Mouse (Mus musculus): ENCODE results near the gene Ncbp3.

The Ncbp3 gene

DNA sequence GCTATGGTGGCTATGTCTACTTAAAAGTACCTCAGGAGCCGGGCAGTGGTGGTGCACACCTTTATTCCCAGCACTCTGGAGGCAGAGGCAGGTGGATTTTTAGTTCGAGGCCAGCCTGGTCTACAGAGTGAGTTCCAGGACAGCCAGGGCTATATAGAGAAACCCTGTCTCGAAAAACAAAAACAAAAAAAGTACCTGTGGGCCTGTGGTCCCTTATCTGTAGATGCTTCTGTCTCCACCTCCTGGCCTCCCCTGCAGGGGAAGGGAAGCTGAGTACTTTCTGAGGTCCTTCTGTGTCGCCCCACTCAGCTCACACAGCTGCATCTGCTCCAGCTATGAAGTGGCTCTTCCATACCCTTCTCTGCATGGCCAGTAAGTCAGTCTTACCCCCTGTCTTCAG is 42.7 kb downstream of the Ncbp3 start, which contains the start of gene Itgae:
Gene Itgae (plus strand): TSS at position 301 of the 400 bp plus-strand sequence.
- DNase-seq: no peak

DNA sequence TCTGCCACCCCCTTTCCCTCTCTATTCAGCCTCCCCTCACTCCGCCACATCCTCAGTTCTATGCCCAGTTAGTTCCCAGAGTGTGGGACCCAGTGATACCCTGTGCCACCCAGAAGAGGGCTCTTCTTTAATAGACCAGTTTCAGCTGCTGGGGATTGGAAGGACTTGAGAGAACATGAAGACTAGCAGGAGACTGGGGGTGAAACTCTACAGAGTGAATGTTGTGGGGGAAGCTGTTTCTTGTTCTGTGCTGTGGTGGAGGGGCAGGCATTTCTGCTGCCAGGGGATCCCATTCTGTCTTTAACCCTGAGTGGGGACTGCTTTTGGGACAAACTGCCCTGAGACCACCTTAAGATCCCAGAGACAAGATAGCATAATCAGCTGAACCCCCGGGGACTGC is 43.2 kb downstream of the Ncbp3 start:
- DNase-seq: no peak

DNA sequence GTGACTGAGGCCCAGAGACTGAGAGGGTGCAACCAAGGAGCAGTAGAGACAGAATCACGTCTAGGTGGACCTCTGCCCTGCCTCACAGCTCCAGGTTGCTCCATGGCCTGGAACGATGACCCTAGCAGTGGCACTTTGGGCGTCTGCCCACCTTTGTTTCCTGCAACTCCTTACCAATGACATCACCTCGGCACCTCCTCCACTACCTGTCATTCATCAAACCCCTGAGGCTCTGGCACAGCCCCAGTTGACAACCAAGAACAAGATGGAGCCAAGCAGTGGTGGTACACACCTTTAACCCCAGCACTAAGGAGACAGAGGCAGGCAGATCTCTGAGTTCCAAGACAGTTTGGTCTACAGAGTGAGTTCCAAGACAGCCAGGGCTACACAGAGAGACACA is 44.5 kb downstream of the Ncbp3 start:
- no peak for DNase-seq

DNA sequence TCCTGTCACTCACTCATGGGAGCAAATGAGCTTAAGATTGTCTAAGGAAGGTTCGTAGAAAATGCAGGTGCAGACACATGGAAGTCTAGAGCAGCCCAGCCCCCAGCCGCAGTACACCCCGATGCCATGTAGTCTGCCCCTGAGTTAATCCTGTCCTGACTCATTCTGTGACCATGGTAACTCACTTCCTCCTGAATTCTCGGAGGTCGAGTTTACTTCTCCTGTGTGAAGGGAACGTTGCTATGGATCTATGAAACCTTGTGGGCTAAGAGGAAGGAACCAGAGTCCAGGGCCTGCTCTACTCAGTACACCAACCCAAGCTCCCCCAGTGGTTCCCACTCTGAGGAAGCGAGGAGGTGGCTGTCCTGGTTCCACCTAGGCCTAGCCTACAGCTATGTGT is 45.3 kb downstream of the Ncbp3 start:
- no peak for DNase-seq

DNA sequence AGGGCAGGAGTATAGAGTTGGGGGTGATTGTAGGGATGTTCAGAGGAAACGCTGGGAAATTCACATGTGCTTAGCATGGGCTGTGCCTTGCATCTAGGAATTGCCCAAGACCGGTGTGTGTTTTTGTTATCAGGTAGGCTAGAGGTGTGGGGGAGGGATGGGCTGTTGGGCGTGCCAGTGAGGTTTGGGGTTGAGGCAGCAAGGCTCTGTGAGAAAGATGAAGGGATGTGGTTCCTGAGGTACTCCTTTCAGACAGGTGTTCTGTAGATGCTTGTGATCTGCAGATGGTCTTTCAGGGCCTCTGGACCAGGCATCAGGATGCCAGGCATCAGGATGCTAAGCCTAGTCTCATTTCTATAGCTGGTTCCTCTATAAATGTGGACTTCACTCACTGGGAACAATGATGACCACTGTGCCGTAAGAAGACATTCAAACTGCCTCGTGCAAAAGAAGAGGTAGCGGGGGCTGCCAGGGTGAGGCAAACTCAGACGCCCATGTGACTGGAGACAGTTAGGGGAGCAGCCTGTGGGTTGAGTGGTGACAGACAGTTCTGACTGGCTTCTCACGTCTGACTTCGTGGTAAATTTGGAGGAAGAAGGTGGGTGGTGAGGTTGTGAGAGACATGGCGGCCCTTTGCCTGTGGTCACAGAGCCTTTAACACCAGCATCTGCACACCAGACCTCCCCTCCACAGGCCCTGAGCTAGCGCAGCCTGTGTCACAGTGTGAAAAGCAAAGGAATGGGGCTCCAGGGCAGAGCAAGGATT is 46.8 kb downstream of the Ncbp3 start:
- DNase-seq: no peak

DNA sequence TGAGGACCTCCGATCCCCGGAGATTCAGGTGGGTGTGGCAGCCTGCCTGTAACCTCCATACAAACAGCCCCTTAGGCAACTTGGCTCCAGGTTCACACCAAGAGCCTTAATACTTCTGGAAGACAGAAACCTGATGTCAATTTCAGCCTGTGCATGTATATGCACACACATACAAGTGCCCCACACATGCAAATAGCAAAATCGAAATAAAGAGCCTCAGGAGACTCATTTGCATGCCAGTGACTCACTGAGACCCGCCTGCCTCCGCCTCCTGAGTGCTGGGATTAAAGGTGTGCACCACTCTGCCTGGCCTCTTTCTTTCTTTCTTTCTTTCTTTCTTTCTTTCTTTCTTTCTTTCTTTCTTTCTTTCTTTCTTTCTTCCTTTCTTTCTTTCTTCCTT is 51.3 kb downstream of the Ncbp3 start:
- DNase-seq: no peak

DNA sequence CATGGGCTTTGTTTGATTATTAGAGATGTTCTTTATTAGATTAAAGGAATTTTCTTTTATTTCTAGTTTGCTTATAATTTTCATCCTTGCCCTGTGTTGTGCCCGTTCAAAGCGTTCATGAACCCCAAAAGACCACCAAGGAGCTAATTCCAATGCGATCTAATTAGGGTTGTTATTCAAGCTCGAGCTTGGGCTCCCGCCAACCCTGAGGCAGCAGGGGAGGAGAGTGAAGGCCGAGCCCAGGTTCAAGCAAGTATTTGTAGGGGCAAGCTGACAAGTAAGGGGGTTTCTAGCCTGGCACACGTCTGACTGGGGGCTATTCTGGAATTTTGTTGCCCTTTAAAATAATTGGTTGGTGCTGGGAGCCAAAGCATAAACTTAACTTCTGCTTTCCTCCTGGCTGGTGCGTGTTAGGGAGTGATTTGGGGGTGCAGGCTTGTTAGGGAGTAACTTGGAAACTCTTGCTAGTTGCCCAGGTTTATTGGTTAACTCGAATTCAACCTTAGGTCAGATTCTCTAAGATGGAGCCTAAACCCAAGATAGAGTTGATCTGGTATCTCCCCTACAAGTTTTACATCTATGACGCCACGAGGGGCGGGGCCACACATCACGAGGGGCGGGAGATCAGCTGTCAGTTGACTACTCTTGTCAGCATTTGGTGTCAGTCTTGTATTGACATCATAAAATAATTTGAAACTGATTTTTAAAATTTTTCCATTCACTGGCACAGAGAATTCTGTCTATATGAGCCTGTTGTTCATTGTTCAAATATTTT is 52.6 kb downstream of the Ncbp3 start:
- DNase-seq: no peak

DNA sequence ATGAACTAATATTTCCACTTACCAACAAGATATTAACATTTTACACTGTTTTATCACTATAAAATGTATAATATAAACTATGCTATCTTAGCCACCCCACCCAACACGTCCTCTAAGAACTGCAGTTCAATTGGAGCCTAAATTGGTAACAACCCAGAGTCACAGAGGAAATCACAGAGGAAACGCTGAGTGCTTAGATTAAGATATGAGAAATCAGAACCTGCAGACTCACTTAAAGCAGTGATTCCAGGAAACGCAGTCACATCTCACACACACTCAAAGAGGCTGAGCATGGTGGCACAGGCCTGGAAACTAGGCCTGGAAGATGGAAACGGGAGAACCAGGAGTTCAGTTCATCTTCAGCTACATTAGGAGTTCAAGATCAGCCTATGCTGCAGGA is 53.7 kb downstream of the Ncbp3 start:
- no peak for DNase-seq

DNA sequence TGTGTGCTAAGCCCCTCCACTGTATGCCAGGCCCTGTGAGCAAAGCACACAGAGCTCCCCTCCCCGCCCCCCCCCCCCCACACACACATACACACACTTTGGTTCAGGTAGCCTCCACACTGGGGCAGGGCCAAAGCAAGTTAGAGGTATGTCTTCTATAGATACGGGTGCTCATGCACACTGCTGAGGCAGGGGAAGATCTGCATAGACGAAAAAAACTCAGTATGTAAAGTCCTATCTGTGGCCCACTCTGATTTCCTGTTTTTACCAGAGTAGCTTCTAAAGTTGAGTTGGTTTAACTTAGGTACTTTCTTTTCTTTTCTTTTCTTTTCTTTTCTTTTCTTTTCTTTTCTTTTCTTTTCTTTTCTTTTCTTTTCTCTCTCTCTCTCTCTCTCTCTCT is 57.7 kb downstream of the Ncbp3 start:
- no peak for DNase-seq

DNA sequence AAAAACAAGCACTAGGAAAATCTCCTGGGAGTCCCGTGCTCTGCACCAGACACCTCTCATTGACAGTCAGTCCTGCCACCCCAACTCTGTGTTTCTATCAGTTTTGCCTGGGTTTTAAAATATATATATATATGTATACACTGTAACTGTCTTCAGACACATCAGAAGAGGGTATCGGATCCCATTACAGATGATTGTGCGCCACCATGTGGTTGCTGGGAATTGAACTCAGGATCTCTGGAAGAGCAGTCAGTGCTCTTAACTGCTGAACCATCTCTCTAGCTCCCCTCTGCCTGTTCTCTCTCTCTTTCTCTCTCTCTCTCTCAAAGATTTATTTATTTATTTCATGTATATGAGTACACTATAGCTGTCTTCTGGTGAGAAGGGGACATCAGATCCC is 59.8 kb downstream of the Ncbp3 start:
- peak in 1 of 2 experiments; percentile 53 for DNase-seq

DNA sequence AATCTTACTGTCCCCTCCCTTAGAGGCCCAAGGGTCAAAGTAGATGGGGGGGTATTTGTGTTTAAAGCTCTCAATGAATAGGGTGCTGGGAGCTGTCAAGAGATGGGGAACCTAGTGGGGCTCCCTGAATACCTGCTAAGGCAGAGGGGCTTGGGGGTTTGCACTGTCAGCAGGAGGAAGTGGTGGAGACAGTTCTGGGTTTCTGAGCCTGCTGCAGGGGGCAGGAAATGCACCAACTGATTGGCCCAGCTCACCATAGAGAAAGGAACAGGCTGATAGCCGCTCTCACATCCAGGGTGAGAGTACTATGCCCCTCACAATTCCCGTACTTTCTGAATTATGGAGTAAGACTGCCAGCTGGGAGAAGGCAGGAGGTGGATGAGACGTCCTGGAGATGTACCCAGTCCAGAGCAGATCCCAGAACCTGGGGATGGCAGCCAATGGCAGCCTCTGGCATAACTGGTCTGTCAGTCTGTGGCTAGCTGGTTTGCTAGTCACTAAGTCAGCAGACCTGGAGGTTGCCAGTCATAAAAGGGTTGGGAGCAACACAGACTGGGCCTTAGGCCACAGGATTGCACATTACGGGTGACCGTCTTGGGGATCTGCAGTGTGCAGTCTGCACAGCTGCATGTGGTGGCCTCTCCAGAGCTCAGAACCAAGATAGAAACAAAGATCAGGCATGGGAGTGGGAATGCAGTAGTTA is 60.8 kb downstream of the Ncbp3 start:
- no peak for DNase-seq

DNA sequence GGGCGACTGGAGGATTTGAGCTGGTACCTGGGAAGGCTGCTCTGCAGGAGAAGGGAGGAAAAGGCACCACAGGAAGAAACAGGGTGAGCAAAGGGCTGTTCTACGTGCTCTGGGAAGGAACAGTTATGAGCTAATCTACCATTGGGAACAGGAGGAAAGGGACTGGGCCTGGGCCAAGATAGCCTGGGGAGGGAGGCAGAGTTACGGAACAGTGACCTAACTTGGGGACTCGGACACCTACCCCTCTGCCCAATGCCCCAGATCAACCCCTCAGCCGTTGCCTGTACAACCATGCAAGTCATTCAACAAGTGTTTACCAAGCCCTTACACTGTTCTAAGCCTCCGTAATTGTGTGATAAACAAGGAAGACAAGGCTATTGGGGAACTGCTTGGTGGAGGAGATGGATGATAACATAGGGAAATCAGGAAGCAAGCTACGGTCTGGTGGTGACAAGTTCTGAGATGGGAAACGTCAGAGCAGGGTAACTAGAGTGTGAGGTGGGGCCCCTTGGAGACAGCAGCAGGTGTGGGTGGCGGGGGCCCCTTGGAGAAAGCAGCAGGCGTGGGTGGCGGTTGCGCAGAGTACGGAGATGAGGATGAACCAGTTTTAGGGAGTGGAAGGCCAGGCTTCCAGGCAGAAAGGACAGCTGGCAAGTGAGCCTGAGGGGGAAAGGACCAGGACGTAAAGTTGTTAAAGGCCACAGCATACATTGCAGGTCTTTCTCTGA is 61.5 kb downstream of the Ncbp3 start:
- no peak for DNase-seq

DNA sequence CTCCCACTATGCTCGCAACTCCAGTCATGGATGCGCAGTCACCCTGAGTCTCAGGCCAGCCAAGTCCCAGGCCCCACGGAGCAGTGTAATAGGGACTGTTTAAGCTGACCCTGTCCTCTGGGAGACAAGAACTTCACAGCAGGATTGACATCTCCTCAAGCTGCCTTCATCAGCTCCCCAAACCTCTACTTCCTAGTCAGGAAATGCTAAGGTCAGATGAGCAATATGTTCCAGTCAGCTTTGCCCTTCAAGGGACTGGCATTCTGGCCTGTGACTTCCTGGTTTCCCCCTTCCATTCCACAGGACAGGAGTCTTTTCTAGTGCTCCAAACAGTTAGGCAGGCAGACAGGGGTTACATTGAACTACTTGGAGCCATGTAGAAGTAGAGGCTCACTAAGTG is 62.4 kb downstream of the Ncbp3 start:
- DNase-seq: no peak

DNA sequence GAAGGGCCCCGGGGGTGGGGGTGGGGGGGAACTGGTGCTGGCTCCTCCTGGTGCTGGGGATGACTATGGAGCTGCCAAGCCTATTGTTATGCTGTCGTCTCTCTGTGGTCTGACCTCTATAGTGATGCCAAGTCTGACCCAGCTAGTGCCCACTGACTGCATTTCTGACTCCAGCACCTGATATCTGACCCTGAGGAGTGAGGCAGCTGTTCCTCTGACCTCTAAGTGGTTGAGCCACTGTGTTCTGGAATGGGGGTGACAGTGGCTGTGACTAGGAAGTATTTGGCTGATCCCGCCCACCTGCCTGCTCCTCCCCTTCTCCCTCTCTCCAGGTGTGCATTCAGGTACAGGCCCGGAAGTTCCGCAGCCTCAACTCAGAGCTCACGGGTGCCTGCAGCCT is 63.8 kb downstream of the Ncbp3 start:
- DNase-seq: no peak

DNA sequence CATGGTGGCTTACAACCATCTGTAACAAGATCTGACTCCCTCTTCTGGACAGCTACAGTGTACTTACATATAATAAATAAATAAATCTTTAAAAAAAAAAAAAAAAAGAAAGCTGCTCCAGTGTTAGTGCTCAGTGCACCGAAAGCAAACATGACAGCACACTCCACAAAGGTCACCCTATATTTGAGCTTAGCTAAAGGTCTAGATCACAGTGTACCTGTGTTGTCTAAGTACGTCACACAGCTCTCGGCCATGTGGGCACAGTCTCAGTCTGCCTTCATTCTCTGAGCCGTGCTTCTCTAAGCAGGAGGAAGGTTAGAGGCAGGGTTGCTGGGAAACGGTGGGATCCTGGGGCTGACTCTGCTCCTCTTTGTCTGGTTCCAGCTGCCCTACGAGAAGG is 78.9 kb downstream of the Ncbp3 start:
- DNase-seq: no peak

DNA sequence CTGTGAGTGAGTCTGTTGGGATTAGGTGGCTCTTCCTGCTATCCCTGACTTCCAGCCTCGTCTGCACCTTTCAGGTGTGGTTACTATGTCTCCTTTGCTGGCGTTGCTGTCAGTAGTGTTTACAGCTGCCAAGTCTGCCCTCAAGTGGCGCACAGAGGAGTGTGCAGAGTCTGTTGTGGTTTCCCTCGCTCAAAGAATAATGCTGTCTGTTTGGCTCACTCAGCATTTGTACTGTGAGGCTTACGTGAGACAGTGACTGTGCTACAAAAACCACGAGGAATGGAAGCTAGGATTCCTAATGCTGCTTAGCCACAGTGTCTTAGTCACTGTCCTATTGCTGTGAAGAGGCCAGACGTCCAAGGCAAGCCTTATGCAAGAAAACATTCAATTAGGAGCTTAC is 83.4 kb downstream of the Ncbp3 start:
- DNase-seq: peak in 1 of 2 experiments; percentile 6

DNA sequence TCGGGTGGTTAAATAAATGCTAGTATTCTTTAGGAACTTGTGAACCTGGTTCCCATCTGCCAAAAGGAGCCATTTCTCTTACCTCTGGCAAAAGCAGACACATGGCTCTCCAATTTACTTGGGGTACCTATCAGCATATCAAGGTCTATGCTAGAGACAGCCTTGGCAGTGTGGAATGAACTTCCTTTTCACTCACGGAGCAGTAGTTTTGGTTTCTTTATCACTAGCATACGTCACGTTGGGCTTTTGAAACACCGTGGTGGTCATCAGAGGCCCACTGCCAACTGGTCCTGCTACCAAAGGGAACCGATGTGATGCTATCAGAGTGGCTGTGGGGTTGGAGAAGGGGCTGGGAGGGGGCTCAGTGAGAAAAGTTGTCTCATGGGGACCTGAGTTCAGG is 85.4 kb downstream of the Ncbp3 start:
- DNase-seq: no peak

DNA sequence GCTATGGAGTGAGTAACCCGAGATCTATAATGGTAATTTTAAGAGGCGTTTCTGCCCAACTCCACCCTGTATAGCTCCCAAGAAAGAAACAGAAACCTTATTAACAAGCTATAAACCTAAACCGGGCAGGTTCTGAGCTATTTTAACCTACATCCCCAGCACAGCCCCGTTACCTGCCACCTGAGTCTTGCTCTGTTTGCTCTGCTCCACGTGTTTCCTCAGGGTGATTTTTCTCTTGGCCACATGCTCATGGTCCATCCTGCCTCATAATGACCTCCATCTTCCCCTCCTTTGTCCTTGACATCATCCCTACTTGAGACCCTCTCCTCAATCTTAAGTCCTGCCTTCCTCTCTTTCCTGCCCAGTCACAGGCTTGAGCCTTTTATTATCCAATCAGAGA is 86.6 kb downstream of the Ncbp3 start:
- DNase-seq: no peak

DNA sequence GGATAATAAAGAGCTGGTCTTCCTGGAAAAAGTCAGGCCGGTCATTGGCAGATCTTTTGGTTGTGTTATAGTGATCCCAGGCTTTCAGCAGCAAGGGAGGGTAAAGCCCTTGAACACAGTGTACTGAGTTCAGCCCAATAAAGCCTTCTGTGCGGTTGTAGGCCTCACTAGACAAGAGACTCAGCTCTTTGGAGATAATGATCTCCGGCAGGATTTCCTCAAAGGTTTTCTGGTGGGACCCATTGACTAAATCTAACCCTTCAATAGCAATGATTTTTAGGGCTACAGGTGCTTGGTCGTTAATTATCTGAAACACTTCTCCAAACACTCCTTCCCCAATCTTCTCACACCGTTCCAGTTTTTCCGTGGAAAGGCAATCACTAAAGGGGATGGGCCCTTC is 89.0 kb downstream of the Ncbp3 start:
- DNase-seq: no peak

DNA sequence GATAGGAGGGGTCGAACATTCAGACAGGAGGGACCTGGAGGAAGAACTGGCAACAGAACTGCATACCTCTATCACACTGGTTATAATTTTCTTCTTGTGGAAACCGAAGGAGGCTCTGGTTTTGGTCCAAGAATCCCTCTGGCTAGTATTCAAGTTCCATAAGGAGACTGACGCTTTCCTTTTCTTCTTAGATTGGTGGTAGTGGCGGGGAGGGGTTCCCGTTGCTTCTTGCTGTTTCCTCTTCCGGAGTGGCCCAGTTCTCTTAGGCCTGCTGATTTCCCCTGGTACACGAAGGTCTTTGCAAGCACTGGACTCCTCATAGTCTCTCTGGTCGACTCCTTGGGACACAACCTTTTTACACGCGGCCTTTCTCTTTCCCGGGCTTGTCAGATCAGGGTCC is 89.5 kb downstream of the Ncbp3 start:
- DNase-seq: no peak

DNA sequence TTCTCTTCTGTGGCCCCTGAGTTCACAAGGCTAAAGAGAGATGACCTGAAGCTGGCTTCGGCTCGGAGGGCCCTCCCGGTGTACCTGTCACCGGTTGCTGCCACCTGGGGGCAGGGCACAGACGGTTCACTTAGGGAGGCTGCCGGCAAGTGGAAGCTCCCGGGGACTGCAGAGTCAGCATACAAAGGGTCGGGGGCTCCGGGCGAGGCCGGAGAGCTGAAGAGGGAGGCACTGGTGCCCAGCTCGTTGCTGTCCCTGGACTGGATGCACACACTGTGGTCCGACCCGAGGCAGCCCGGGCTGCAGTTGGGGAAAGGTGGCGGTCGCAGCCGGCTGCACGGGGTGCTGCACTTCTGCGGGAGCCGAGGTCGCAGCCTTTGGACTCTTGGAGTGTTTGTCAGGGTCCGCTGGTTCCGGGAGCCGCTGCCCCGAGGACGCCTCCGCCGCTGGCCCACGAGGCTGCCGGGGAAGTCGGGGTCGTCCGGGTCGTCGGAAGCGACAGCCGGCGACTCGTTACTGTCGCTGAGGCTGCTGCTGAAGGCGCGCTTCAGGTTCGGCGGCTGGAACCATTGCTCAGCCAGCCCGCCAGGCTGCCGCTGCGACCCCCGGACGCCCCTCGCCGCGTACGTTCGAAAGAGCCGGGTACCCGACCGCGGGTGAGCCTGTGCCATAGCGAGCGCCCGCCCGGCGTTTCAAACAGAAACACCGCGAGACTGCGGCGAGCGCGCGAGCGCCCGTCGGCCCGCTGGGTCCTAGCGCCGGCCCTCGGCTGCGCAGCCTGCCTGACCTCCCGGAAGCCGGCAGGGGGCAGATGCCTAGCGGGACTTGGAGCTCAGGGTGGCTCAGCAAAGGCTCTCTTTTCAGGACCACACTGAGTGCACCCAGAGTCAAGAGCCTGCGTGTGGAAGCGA is 90.3 kb downstream of the Ncbp3 start, which contains the start of gene Haspin:
Gene Haspin (minus strand): TSS at position 704 of the 911 bp plus-strand sequence.
- peak; percentile 89 to 94 for DNase-seq

Data from cerebellum, postnatal 25 days (tissue).